Mouse (Mus musculus) gastrocnemius, adult 2 months (tissue): ENCODE results near the gene Hlcs. TPM values are rescaled to one million over a fixed set of nuclear protein-coding genes. Genes with fewer than 3 reads are reported as not detected.

Source experiments
- DNase-seq: peaks from one replicate; pipeline ENCODE4 v3.0.0; 2022
- H3K27ac ChIP-seq: fragments of 200-600 bp; 2 replicates; pipeline ENCODE4 v1.8.1; 2022; ENCODE audit warnings: mild to moderate bottlenecking
- H3K4me3 ChIP-seq: fragments of 200-600 bp; 2 replicates; pipeline ENCODE4 v1.8.1; 2022; ENCODE audit warnings: mild to moderate bottlenecking, moderate library complexity
- CTCF ChIP-seq: fragments of 200-600 bp; IDR thresholded peaks from 2 replicates; pipeline ENCODE4 v1.8.1; 2022; ENCODE audit warnings: antibody characterized with exemption, mild to moderate bottlenecking, moderate library complexity
- intact Hi-C: fragments of 180-260 bp; cut with DNase I; formaldehyde crosslinking; loops from one replicate; pipeline ENCODE4 v1.15.1; 2025
- total RNA-seq, 2 experiments: library from RNA; stranded (reverse); gene quantifications; 2 replicates each; pipeline ENCODE4 v1.2.3; 2021

The Hlcs gene
- total RNA-seq, 2 experiments from 2014 or later: 7.5 to 10.3 TPM

GRCm38 (mm10) chr16:94262501-94262900 lies 50.9 kb downstream of the Hlcs start:
- no peak for TF ChIP-seq CTCF
- H3K4me3 ChIP-seq: no peak overlapping the region
- H3K27ac ChIP-seq: no peak overlapping the region
- intact Hi-C loops: no loop called here
- DNase-seq: peak; percentile 11

DNA sequence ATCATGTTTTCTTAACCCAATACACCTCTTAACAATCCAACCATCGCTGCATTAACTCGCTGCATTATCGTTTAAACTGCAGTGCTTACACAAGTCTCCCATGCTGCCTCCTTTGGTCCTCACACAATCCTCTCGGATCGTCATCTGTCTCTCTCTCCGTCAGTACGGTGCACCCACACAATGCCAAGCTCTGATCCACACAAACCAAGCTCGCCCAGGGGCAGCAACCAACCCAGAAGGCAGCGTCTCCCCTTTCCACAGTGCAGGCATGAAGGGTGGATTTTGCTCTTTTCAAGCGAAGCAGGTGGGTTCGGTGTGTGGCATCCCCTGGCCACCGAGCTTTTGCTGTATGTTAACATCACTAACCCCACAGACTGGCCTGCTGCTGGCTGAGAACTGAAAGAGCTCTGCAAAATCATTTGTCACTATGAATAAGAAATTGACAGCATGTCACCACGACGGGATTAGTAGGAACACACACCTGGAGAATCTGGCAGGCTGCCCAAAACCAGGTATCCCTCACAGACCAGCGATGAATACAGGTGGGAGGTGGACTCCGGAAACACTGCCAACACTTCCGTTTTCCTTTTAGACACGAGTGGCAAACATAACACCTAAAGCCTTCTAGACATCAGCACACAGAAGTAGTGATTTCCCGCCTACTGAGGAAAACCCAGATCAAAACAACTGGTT lies 52.3 kb downstream of the Hlcs start:
- Histone ChIP-seq H3K4me3 (no peak overlapping the region), H3K27ac (no peak overlapping the region)
- intact Hi-C loops: loop anchor here (2.0 kb wide), 1 partner anchor 322 kb away; no protein-coding TSS in a partner anchor
- TF ChIP-seq CTCF: no peak
- peak; percentile 11 for DNase-seq

- H3K4me3 ChIP-seq: no peak overlapping the region
- no peak overlapping the region for H3K27ac ChIP-seq
- intact Hi-C loops: loop anchor here (1.0 kb wide), 1 partner anchor 220 kb away; no protein-coding TSS in a partner anchor
- TF ChIP-seq CTCF: peak; percentile 97
- DNase-seq: peak; percentile 82
Measured at GRCm38 (mm10) chr16:94258366-94259310, 54.7 kb downstream of the Hlcs start.

DNA sequence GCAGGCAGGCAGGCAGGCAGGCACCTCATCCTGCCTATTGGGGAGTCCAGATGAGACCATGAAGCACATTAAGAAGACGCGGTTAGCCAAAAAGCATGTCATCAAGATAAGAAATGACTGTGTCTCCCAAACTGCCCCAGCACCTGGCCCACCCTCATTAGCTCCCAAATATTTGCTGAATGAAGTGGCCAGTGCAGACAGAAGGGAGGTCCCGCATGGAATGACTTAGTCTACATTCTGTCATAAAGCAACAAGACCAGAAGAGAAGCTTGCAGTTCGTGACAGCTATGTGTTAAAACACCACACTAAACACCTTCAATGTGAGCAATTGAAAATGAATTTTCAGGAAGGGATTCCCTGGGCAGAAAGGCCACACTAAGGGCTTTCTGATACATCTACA lies 57.8 kb downstream of the Hlcs start:
- TF ChIP-seq CTCF: no peak
- intact Hi-C loops: no loop called here
- peak; percentile 8 for DNase-seq

DNA sequence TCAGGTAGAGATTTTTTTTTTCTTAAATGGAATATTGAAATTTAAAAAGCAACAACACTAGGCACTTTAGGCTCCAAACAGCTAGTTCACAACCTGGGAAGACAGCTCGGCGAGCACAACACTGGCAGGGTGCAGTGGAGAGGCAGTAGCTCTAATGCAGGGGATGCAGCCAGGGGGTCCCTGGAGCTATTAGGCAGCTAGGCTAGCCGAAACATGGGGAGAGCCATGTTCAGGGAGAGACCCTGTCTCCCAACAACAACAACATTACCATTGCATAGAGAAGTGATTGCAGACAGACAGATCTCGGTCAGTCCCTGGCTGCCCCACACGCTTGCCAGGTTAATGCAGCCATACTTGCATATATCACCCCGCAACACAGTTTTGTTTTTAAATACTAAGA lies 58.3 kb downstream of the Hlcs start:
- no peak overlapping the region for H3K27ac ChIP-seq
- intact Hi-C loops: no loop called here
- H3K4me3 ChIP-seq: no peak overlapping the region
- no peak for TF ChIP-seq CTCF
- DNase-seq: peak; percentile 7

More for the DNA sequence above, 57.8 kb downstream of the Hlcs start:
- Histone ChIP-seq H3K4me3 (no peak overlapping the region), H3K27ac (no peak overlapping the region)

DNA sequence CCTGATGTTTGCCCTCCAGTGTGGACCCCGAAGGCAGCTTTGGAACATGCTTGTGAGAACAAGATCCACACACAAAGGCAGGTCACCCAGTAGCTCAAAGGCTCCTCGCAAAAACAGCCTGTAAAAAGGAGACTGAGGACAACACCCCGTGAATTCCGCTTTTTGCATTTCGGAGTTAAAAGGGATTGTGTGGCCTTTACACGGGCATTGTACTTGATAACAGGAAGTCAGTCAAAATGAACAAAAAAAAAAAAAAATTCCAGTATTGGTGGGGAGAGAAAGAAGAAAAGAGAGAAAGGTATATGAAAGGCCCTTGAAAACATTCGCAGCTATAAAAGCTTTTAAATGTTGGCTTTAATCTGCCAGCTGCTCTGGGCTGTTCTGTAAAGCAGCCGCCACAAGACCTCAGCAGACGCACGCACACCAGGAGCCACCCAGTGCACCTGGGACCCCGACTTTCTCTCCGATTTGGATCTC lies 58.9 kb downstream of the Hlcs start:
- no peak overlapping the region for H3K27ac ChIP-seq
- peak; percentile 1 for DNase-seq
- H3K4me3 ChIP-seq: no peak overlapping the region
- intact Hi-C loops: no loop called here
- no peak for TF ChIP-seq CTCF

GRCm38 (mm10) chr16:94253671-94254414 lies 59.5 kb downstream of the Hlcs start:
- TF ChIP-seq CTCF: no peak
- intact Hi-C loops: no loop called here
- no peak overlapping the region for H3K4me3 ChIP-seq
- H3K27ac ChIP-seq: no peak overlapping the region
- DNase-seq: peak; percentile 9

DNA sequence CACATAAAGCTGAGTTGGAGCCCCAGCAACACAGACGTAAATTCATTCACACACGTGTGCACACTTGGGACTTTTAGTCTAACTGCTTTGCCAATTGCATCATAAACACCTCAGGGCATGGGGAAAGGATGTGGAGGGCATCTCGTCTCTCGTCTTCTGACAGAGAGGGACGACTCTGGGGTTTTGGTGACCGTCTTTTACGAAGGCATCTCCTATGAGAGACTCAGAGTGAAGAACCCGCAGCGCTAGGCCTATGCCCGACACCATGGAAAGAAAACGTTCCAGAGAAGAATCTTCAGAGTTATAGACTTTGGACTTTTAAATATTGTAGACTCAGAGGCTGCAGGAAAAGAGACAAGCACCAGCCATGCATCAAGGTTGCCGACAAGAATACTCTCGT lies 61.6 kb downstream of the Hlcs start:
- H3K27ac ChIP-seq: no peak overlapping the region
- H3K4me3 ChIP-seq: no peak overlapping the region
- no peak for TF ChIP-seq CTCF
- intact Hi-C loops: no loop called here
- no peak for DNase-seq

DNA sequence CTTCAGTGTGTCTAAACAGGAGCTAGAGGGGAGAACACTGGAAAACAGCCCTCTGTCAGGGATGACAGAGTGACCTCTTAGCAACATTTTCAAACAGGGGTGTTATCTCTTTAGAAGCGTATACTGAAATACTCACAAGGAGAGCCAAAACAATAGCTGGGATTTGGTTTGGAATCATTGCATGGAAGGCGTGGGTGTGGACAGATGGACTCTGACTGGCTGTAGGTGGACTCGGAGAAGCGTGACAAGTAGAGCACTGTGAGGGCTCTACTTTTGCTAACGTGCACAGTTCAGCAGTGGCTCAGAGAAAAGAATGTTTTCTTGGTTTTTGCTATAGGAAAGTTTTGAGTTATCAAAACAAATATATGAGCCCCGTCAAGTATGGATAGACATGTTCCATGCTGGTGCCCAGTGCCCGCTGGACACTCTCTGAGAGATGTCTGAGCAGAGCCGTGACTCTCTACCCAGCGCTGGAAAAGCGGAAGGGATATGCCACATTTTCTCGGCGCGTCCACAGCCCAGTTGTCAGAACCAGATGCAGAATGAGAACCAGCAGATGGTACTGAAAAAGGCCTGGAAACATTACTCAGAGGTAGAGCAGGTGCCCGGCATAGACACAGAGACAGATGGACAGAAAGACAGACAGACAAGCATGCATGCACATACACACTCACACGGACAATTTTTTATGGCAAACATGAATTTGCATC lies 62.6 kb downstream of the Hlcs start:
- intact Hi-C loops: no loop called here
- Histone ChIP-seq H3K27ac (peak overlapping the region; percentile 69), H3K4me3 (peak overlapping the region; percentile 58)
- TF ChIP-seq CTCF: no peak
- DNase-seq: peak; percentile 13

GRCm38 (mm10) chr16:94250136-94250535 lies 63.2 kb downstream of the Hlcs start:
- H3K4me3 ChIP-seq: peak overlapping the region; percentile 58
- TF ChIP-seq CTCF: no peak
- peak; percentile 26 for DNase-seq
- peak overlapping the region; percentile 69 for H3K27ac ChIP-seq
- intact Hi-C loops: no loop called here

- intact Hi-C loops: loop anchor here (5.0 kb wide), 1 partner anchor 52 kb away; no protein-coding TSS in a partner anchor
- H3K4me3 ChIP-seq: peak overlapping the region; percentile 58
Measured at GRCm38 (mm10) chr16:94249666-94250065, 63.7 kb downstream of the Hlcs start.

More at GRCm38 (mm10) chr16:94249666-94250065, 63.7 kb downstream of the Hlcs start:
- peak; percentile 5 for DNase-seq
- peak overlapping the region; percentile 69; the same call in 1 of the 2 replicates for H3K27ac ChIP-seq
- no peak for TF ChIP-seq CTCF
